Mouse (Mus musculus): ENCODE measurements at regions not wholly inside any gene's neighbourhood (a gene's known extent, or its start where the extent isn't known, plus 50 kb on each side); places are given as distances from the start of the nearest gene placed in this dataset.

- TF ChIP-seq HCFC1 (IDR thresholded peaks at IDR 0.05; ENCODE audit: borderline replicate concordance, insufficient read depth, low read length) (no peak), ZNF384 (IDR thresholded peaks at IDR 0.05; ENCODE audit: low read depth, low read length) (no peak), MAFK (IDR thresholded peaks at IDR 0.05; ENCODE audit: insufficient read depth, low read depth, low read length) (no peak)
These were observed 163.6 kb upstream of the Acvr2a start for GRCm38 (mm10) chr2:48650281-48650680.
